ENCODE assay signal across 8 mouse cellular contexts in the genomic region with DNA sequence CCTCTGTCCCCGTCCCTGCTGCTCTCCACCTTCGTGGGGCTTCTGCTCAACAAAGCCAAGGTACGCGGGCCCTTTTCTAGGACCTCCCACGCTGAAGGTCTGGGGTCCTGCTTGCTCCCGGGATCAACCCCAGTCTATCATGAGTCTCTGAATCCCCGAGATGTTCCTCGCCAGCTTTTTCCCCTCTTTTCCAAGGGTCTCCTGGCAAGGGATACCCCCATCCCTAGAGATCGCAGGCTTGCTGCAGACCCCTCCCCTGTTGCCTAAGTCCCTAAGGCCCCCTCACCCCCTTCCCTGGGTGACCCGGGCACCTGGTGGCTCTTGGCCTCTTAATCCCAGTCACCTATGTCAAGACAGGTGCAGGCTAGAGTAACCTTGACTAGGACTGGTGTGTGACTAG. TPM values are rescaled to one million over a fixed set of nuclear protein-coding genes. Genes with fewer than 3 reads are reported as not detected.
DNase-seq lines count a peak whose midpoint lies in the region; ATAC-seq and TF ChIP-seq lines count a peak whose summit lies in the region.

No protein-coding gene starts in this region.

- peak overlapping the region; percentile 71 for H3K9ac ChIP-seq in neural tube, embryonic 11.5 days (ENCODE audit: low read length)
- H3K9ac ChIP-seq in limb, embryonic 14.5 days (ENCODE audit: low read depth, low read length, severe bottlenecking) = peak overlapping the region; percentile 70

- no peaks in the 10 kb centered on the region for H3K9me3 ChIP-seq in neural tube, embryonic 11.5 days (ENCODE audit: control insufficient read depth, low read length)
- no peaks in the 10 kb centered on the region for H3K9me3 ChIP-seq in limb, embryonic 14.5 days (ENCODE audit: control insufficient read depth, low read length)

- H3K27me3 ChIP-seq in neural tube, embryonic 11.5 days (ENCODE audit: control insufficient read depth, insufficient read depth, low read length) = peaks cover 13% of the 10 kb centered on the region
- peaks cover 14% of the 10 kb centered on the region for H3K27me3 ChIP-seq in limb, embryonic 14.5 days (ENCODE audit: control insufficient read depth, insufficient read depth, low read length)

- peak overlapping the region; percentile 58 for H3K4me3 ChIP-seq in neural tube, embryonic 11.5 days (ENCODE audit: low read depth, low read length)
- H3K4me3 ChIP-seq in limb, embryonic 14.5 days (replicated peaks; ENCODE audit: low read length) = peak overlapping the region; percentile 61

- no peak for ATAC-seq in neural tube, embryonic 11.5 days (ENCODE audit: insufficient read depth, low FRiP score, low TSS enrichment)
- ATAC-seq in limb, embryonic 14.5 days (ENCODE audit: low FRiP score, low read depth) = no peak; the same call in 1 of the 2 replicates

- no peak for TF ChIP-seq POLR2A in limb, embryonic 14.5 days (IDR thresholded peaks at IDR 0.05; ENCODE audit: borderline replicate concordance, extremely low read depth, insufficient read depth, insufficient read length)

- H3K4me1 ChIP-seq in neural tube, embryonic 11.5 days (ENCODE audit: control insufficient read depth, insufficient read depth, low read length) = peaks cover 14% of the 10 kb centered on the region
- peaks cover 46% of the 10 kb centered on the region for H3K4me1 ChIP-seq in limb, embryonic 14.5 days (ENCODE audit: control insufficient read depth, insufficient read depth, low read length)

- peak; percentile 83 for DNase-seq in cerebellum, adult 11-12 months
- DNase-seq in cerebellum, adult 8-10 months = no peak
- DNase-seq in neural tube, embryonic 11.5 days (ENCODE audit: low spot score) = no peak
- no peak for DNase-seq in neural tube, embryonic 10.5 days (ENCODE audit: extremely low spot score, low spot score)
- DNase-seq in limb, embryonic 14.5 days (ENCODE audit: low spot score) = no peak
- DNase-seq in testis, postnatal 10 days (ENCODE audit: low spot score) = peak; percentile 39
- no peak for DNase-seq in frontal cortex, postnatal 36 days (ENCODE audit: low spot score in 2 of 2)
- no peak for DNase-seq in embryo, embryonic 10 days (ENCODE audit: low spot score)

- no peak overlapping the region for H3K27ac ChIP-seq in neural tube, embryonic 11.5 days (ENCODE audit: low read depth, low read length)
- no peak overlapping the region for H3K27ac ChIP-seq in limb, embryonic 14.5 days (replicated peaks; ENCODE audit: low read depth, low read length)

- H3K36me3 ChIP-seq in neural tube, embryonic 11.5 days (ENCODE audit: control insufficient read depth, insufficient read depth, low read length) = no peaks in the 10 kb centered on the region
- 0 out of 2 replicates have a peak, but pooled peaks cover 5% of the 10 kb centered on the region for H3K36me3 ChIP-seq in limb, embryonic 14.5 days (ENCODE audit: control insufficient read depth, insufficient read depth, low read length)

- 4% methylated on average over 10 of the region's 10 CpGs for WGBS in neural tube, embryonic 11.5 days
- 3% methylated on average over 9 of the region's 10 CpGs for WGBS in limb, embryonic 14.5 days

- peak overlapping the region; percentile 99 for H3K4me2 ChIP-seq in neural tube, embryonic 11.5 days (ENCODE audit: low read depth)
- H3K4me2 ChIP-seq in limb, embryonic 14.5 days (replicated peaks; ENCODE audit: low read depth, low read length, severe bottlenecking) = peak overlapping the region; percentile 98

RNA-seq across cellular contexts. Expression of gene Mfrp, which starts 16.3 kb away (rescaled TPM):
- 0.15 and 0.21 TPM in 2 replicates for polyA plus RNA-seq in neural tube, embryonic 11.5 days (2014; fragmentation: Nextera tagmentation; extraction: Ambion mirVana)
- polyA plus RNA-seq in limb, embryonic 14.5 days (2012; rRNA removed) = 0.08 and 0.29 TPM in 2 replicates
- polyA plus RNA-seq in limb, embryonic 14.5 days (2014; fragmentation: Nextera tagmentation; extraction: Ambion mirVana) = 0.18 and 0.37 TPM in 2 replicates

RNA-seq across cellular contexts. Expression of gene Usp2, which starts 18.5 kb away (rescaled TPM):
- 10.5 and 11.7 TPM in 2 replicates for polyA plus RNA-seq in neural tube, embryonic 11.5 days (2014; fragmentation: Nextera tagmentation; extraction: Ambion mirVana)
- polyA plus RNA-seq in limb, embryonic 14.5 days (2012; rRNA removed) = 4.9 and 6.6 TPM in 2 replicates
- 22.5 and 24.4 TPM in 2 replicates for polyA plus RNA-seq in limb, embryonic 14.5 days (2014; fragmentation: Nextera tagmentation; extraction: Ambion mirVana)

RNA-seq across cellular contexts. Expression of gene C1qtnf5, which starts 21.8 kb away (rescaled TPM):
- polyA plus RNA-seq in neural tube, embryonic 11.5 days (2014; fragmentation: Nextera tagmentation; extraction: Ambion mirVana) = 0.27 and 0.31 TPM in 2 replicates
- polyA plus RNA-seq in limb, embryonic 14.5 days (2012; rRNA removed) = 10.0 and 12.7 TPM in 2 replicates
- polyA plus RNA-seq in limb, embryonic 14.5 days (2014; fragmentation: Nextera tagmentation; extraction: Ambion mirVana) = 6.9 and 7.5 TPM in 2 replicates

RNA-seq across cellular contexts. Expression of gene Gm49380, which starts 28.0 kb away (rescaled TPM):
- 0.20 and 0.95 TPM in 2 replicates for polyA plus RNA-seq in neural tube, embryonic 11.5 days (2014; fragmentation: Nextera tagmentation; extraction: Ambion mirVana)
- 0.41 and 0.49 TPM in 2 replicates for polyA plus RNA-seq in limb, embryonic 14.5 days (2012; rRNA removed)
- polyA plus RNA-seq in limb, embryonic 14.5 days (2014; fragmentation: Nextera tagmentation; extraction: Ambion mirVana) = 0.23 and 0.65 TPM in 2 replicates

RNA-seq across cellular contexts. Expression of gene Rnf26, which starts 28.0 kb away (rescaled TPM):
- polyA plus RNA-seq in neural tube, embryonic 11.5 days (2014; fragmentation: Nextera tagmentation; extraction: Ambion mirVana) = 62.4 and 71.1 TPM in 2 replicates
- 56.1 and 80.2 TPM in 2 replicates for polyA plus RNA-seq in limb, embryonic 14.5 days (2012; rRNA removed)
- 74.0 and 81.0 TPM in 2 replicates for polyA plus RNA-seq in limb, embryonic 14.5 days (2014; fragmentation: Nextera tagmentation; extraction: Ambion mirVana)

Comparison
In these comparisons a context has a peak if more than half of its experiments do, and no peak if none do; other contexts are left out.
1. DNase-seq: peak in cerebellum, adult 11-12 months (single experiment) and testis, postnatal 10 days (single experiment); none in cerebellum, adult 8-10 months (single experiment), neural tube, embryonic 11.5 days (single experiment), neural tube, embryonic 10.5 days (single experiment), limb, embryonic 14.5 days (single experiment), frontal cortex, postnatal 36 days (0 of 2) and embryo, embryonic 10 days (single experiment).